Mouse (Mus musculus): ENCODE results near the gene Gm42674.

The Gm42674 gene

GRCm38 (mm10) chr3:90601486-90602110 is at the start of gene Gm42674:
Gene Gm42674 (plus strand): TSS chr3:90601904.
- CTCF ChIA-PET, result interaction anchor here (0.6 kb wide), 1 partner anchor 51 kb away, joined by 4 read pairs; no protein-coding TSS in a partner anchor

- CTCF ChIA-PET, result no interaction called here
Measured at GRCm38 (mm10) chr3:90552231-90552630, 49.5 kb upstream of the Gm42674 start.

- CTCF ChIA-PET, result no interaction called here
Measured at GRCm38 (mm10) chr3:90555954-90556353, 45.8 kb upstream of the Gm42674 start.

GRCm38 (mm10) chr3:90560008-90560628 is 41.6 kb upstream of the Gm42674 start, which contains the start of gene S100a3:
Gene S100a3 (plus strand): TSS chr3:90560578.
- CTCF ChIA-PET, result interaction anchor here (0.5 to 0.7 kb wide), 2 partner anchors 23 to 107 kb away, joined by 3 to 5 read pairs; partner anchors contain the start of gene S100a16

- CTCF ChIA-PET, result no interaction called here
Measured at GRCm38 (mm10) chr3:90574691-90575090, 27.0 kb upstream of the Gm42674 start.

GRCm38 (mm10) chr3:90575320-90575719 is 26.4 kb upstream of the Gm42674 start:
- CTCF ChIA-PET, result no interaction called here

GRCm38 (mm10) chr3:90576351-90577001 is 25.2 kb upstream of the Gm42674 start:
- CTCF ChIA-PET, result no interaction called here

- CTCF ChIA-PET, result no interaction called here
Measured at GRCm38 (mm10) chr3:90579433-90579832, 22.3 kb upstream of the Gm42674 start.

GRCm38 (mm10) chr3:90581141-90581540 is 20.6 kb upstream of the Gm42674 start:
- CTCF ChIA-PET, result interaction anchor here (0.5 kb wide), 1 partner anchor 23 kb away, joined by 3 read pairs; no protein-coding TSS in a partner anchor

GRCm38 (mm10) chr3:90582156-90582555 is 19.5 kb upstream of the Gm42674 start:
- CTCF ChIA-PET, result interaction anchor here (0.8 kb wide), 1 partner anchor 33 kb away, joined by 8 read pairs; no protein-coding TSS in a partner anchor

- CTCF ChIA-PET, result interaction anchor here (0.8 kb wide), 1 partner anchor 33 kb away, joined by 8 read pairs; no protein-coding TSS in a partner anchor
Measured at GRCm38 (mm10) chr3:90582556-90582955, 19.1 kb upstream of the Gm42674 start.

GRCm38 (mm10) chr3:90583893-90584292 is 17.8 kb upstream of the Gm42674 start:
- CTCF ChIA-PET, result no interaction called here

GRCm38 (mm10) chr3:90585595-90585994 is 16.1 kb upstream of the Gm42674 start:
- CTCF ChIA-PET, result interaction anchor here (1.0 to 3.2 kb wide), 2 partner anchors 29 to 125 kb away, joined by 3 to 20 read pairs; no protein-coding TSS in a partner anchor

- CTCF ChIA-PET, result interaction anchor here (1.7 to 3.2 kb wide), 2 partner anchors 26 to 29 kb away, joined by 8 to 20 read pairs; partner anchors contain the start of gene S100a6
Measured at GRCm38 (mm10) chr3:90586016-90586643, 15.6 kb upstream of the Gm42674 start.

GRCm38 (mm10) chr3:90586906-90587305 is 14.8 kb upstream of the Gm42674 start:
- CTCF ChIA-PET, result interaction anchor here (0.8 to 3.2 kb wide), 3 partner anchors 22 to 28 kb away, joined by 3 to 20 read pairs (median 8); partner anchors contain the start of gene S100a6

- CTCF ChIA-PET, result interaction anchor here (0.7 to 3.2 kb wide), 4 partner anchors 19 to 28 kb away, joined by 3 to 20 read pairs (median 6); partner anchors contain the start of gene S100a6
Measured at GRCm38 (mm10) chr3:90587361-90588101, 14.2 kb upstream of the Gm42674 start.

GRCm38 (mm10) chr3:90589390-90589789 is 12.3 kb upstream of the Gm42674 start:
- CTCF ChIA-PET, result no interaction called here

GRCm38 (mm10) chr3:90589947-90590346 is 11.8 kb upstream of the Gm42674 start, which contains the start of gene S100a2:
Gene S100a2 (plus strand): TSS chr3:90590247.
- CTCF ChIA-PET, result no interaction called here

GRCm38 (mm10) chr3:90594466-90594865 is 7.2 kb upstream of the Gm42674 start:
- CTCF ChIA-PET, result interaction anchor here (0.6 kb wide), 1 partner anchor 93 kb away, joined by 3 read pairs; no protein-coding TSS in a partner anchor

GRCm38 (mm10) chr3:90595556-90595955 is 6.1 kb upstream of the Gm42674 start:
- CTCF ChIA-PET, result no interaction called here

- CTCF ChIA-PET, result no interaction called here
Measured at GRCm38 (mm10) chr3:90596810-90597209, 4.9 kb upstream of the Gm42674 start.
